Mouse (Mus musculus): Measurements from ENCODE around the gene Spi1.

The Spi1 gene

GRCm38 (mm10) chr2:91070076-91070800 is 12.0 kb upstream of the Spi1 start, which contains the start of gene Slc39a13:
TSS of gene Slc39a13 (minus strand) at chr2:91070417.
- peaks cover 49% of the 10 kb centered on the region for H3K4me1 ChIP-seq (replicated peaks; ENCODE audit: low read depth, low read length)
- H3K9me3 ChIP-seq (ENCODE audit: low read length), result no peaks in the 10 kb centered on the region
- TF ChIP-seq POU5F1 (IDR thresholded peaks at IDR 0.05; ENCODE audit: borderline replicate concordance, low read length), result no peak
- peak; percentile 80 for TF ChIP-seq CTCF (conservative IDR thresholded peaks at IDR 0.05; ENCODE audit: low read length)
- TF ChIP-seq NANOG (IDR thresholded peaks at IDR 0.05; ENCODE audit: borderline replicate concordance, low read length), result no peak
- H3K4me3 ChIP-seq (replicated peaks; ENCODE audit: low read length), result peak within 1 kb of the TSS; percentile 85
- H3K27me3 ChIP-seq (ENCODE audit: insufficient read depth, low read length), result 0 out of 2 replicates have a peak, but pooled peaks cover 6% of the 10 kb centered on the region
- H3K36me3 ChIP-seq (ENCODE audit: insufficient read depth, low read length), result peaks cover 16% of the 10 kb centered on the region; the same call in 1 of the 2 replicates

- Histone ChIP-seq H3K4me1 (replicated peaks; ENCODE audit: low read depth, low read length) (peaks cover 47% of the 10 kb centered on the region), H3K36me3 (ENCODE audit: insufficient read depth, low read length) (peaks cover 9% of the 10 kb centered on the region; the same call in 1 of the 2 replicates), H3K4me3 (replicated peaks; ENCODE audit: low read length) (peak overlapping the region; percentile 85), H3K27me3 (ENCODE audit: insufficient read depth, low read length) (peaks cover 6% of the 10 kb centered on the region; the same call in 1 of the 2 replicates), H3K9me3 (ENCODE audit: low read length) (no peaks in the 10 kb centered on the region)
- no peak for TF ChIP-seq CTCF (conservative IDR thresholded peaks at IDR 0.05; ENCODE audit: low read length)
- TF ChIP-seq POU5F1 (IDR thresholded peaks at IDR 0.05; ENCODE audit: borderline replicate concordance, low read length), result no peak
- no peak for TF ChIP-seq NANOG (IDR thresholded peaks at IDR 0.05; ENCODE audit: borderline replicate concordance, low read length)
Observed at GRCm38 (mm10) chr2:91071059-91071458, 11.1 kb upstream of the Spi1 start.

- Histone ChIP-seq H3K36me3 (ENCODE audit: insufficient read depth, low read length) (peaks cover 5% of the 10 kb centered on the region; the same call in 1 of the 2 replicates), H3K27me3 (ENCODE audit: insufficient read depth, low read length) (peaks cover 8% of the 10 kb centered on the region), H3K9me3 (ENCODE audit: low read length) (no peaks in the 10 kb centered on the region), H3K4me3 (replicated peaks; ENCODE audit: low read length) (no peak overlapping the region), H3K4me1 (replicated peaks; ENCODE audit: low read depth, low read length) (peaks cover 41% of the 10 kb centered on the region)
- no peak for TF ChIP-seq NANOG (IDR thresholded peaks at IDR 0.05; ENCODE audit: borderline replicate concordance, low read length)
- no peak for TF ChIP-seq POU5F1 (IDR thresholded peaks at IDR 0.05; ENCODE audit: borderline replicate concordance, low read length)
- no peak for TF ChIP-seq CTCF (conservative IDR thresholded peaks at IDR 0.05; ENCODE audit: low read length)
Observed at GRCm38 (mm10) chr2:91072092-91072491, 10.1 kb upstream of the Spi1 start.

GRCm38 (mm10) chr2:91077957-91078313 is 4.3 kb upstream of the Spi1 start:
- H3K4me1 ChIP-seq (replicated peaks; ENCODE audit: low read depth, low read length), result peaks cover 29% of the 10 kb centered on the region
- peaks cover 55% of the 10 kb centered on the region for H3K27me3 ChIP-seq (ENCODE audit: insufficient read depth, low read length)
- H3K9me3 ChIP-seq (ENCODE audit: low read length), result no peaks in the 10 kb centered on the region
- no peaks in the 10 kb centered on the region for H3K36me3 ChIP-seq (ENCODE audit: insufficient read depth, low read length)
- TF ChIP-seq NANOG (IDR thresholded peaks at IDR 0.05; ENCODE audit: borderline replicate concordance, low read length), result no peak
- TF ChIP-seq POU5F1 (IDR thresholded peaks at IDR 0.05; ENCODE audit: borderline replicate concordance, low read length), result no peak
- TF ChIP-seq CTCF (conservative IDR thresholded peaks at IDR 0.05; ENCODE audit: low read length), result no peak
- H3K4me3 ChIP-seq (replicated peaks; ENCODE audit: low read length), result peak overlapping the region; percentile 64

GRCm38 (mm10) chr2:91078314-91079025 is 3.7 kb upstream of the Spi1 start:
- TF ChIP-seq POU5F1 (IDR thresholded peaks at IDR 0.05; ENCODE audit: borderline replicate concordance, low read length), result no peak
- no peak for TF ChIP-seq NANOG (IDR thresholded peaks at IDR 0.05; ENCODE audit: borderline replicate concordance, low read length)
- TF ChIP-seq CTCF (conservative IDR thresholded peaks at IDR 0.05; ENCODE audit: low read length), result no peak
- peaks cover 31% of the 10 kb centered on the region for H3K4me1 ChIP-seq (replicated peaks; ENCODE audit: low read depth, low read length)
- no peaks in the 10 kb centered on the region for H3K36me3 ChIP-seq (ENCODE audit: insufficient read depth, low read length)
- peaks cover 58% of the 10 kb centered on the region for H3K27me3 ChIP-seq (ENCODE audit: insufficient read depth, low read length)
- no peaks in the 10 kb centered on the region for H3K9me3 ChIP-seq (ENCODE audit: low read length)
- H3K4me3 ChIP-seq (replicated peaks; ENCODE audit: low read length), result peak overlapping the region; percentile 64

GRCm38 (mm10) chr2:91079026-91079384 is 3.2 kb upstream of the Spi1 start:
- H3K4me1 ChIP-seq (replicated peaks; ENCODE audit: low read depth, low read length), result peaks cover 31% of the 10 kb centered on the region
- H3K27me3 ChIP-seq (ENCODE audit: insufficient read depth, low read length), result peaks cover 63% of the 10 kb centered on the region
- H3K9me3 ChIP-seq (ENCODE audit: low read length), result no peaks in the 10 kb centered on the region
- no peak for TF ChIP-seq POU5F1 (IDR thresholded peaks at IDR 0.05; ENCODE audit: borderline replicate concordance, low read length)
- TF ChIP-seq NANOG (IDR thresholded peaks at IDR 0.05; ENCODE audit: borderline replicate concordance, low read length), result no peak
- no peak for TF ChIP-seq CTCF (conservative IDR thresholded peaks at IDR 0.05; ENCODE audit: low read length)
- peak overlapping the region; percentile 64 for H3K4me3 ChIP-seq (replicated peaks; ENCODE audit: low read length)
- H3K36me3 ChIP-seq (ENCODE audit: insufficient read depth, low read length), result no peaks in the 10 kb centered on the region

- no peak overlapping the region for H3K4me3 ChIP-seq (replicated peaks; ENCODE audit: low read length)
- no peaks in the 10 kb centered on the region for H3K9me3 ChIP-seq (ENCODE audit: low read length)
- H3K36me3 ChIP-seq (ENCODE audit: insufficient read depth, low read length), result no peaks in the 10 kb centered on the region
- H3K4me1 ChIP-seq (replicated peaks; ENCODE audit: low read depth, low read length), result peaks cover 34% of the 10 kb centered on the region
- TF ChIP-seq POU5F1 (IDR thresholded peaks at IDR 0.05; ENCODE audit: borderline replicate concordance, low read length) (no peak), NANOG (IDR thresholded peaks at IDR 0.05; ENCODE audit: borderline replicate concordance, low read length) (no peak), CTCF (conservative IDR thresholded peaks at IDR 0.05; ENCODE audit: low read length) (no peak)
- peaks cover 82% of the 10 kb centered on the region for H3K27me3 ChIP-seq (ENCODE audit: insufficient read depth, low read length)
Observed at GRCm38 (mm10) chr2:91080784-91081513, 1.2 kb upstream of the Spi1 start.

GRCm38 (mm10) chr2:91082844-91083243 is 654 bp downstream of the Spi1 start:
- H3K36me3 ChIP-seq (ENCODE audit: insufficient read depth, low read length), result no peaks in the 10 kb centered on the region
- TF ChIP-seq NANOG (IDR thresholded peaks at IDR 0.05; ENCODE audit: borderline replicate concordance, low read length) (no peak), POU5F1 (IDR thresholded peaks at IDR 0.05; ENCODE audit: borderline replicate concordance, low read length) (no peak), CTCF (conservative IDR thresholded peaks at IDR 0.05; ENCODE audit: low read length) (no peak)
- peaks cover 38% of the 10 kb centered on the region for H3K4me1 ChIP-seq (replicated peaks; ENCODE audit: low read depth, low read length)
- H3K27me3 ChIP-seq (ENCODE audit: insufficient read depth, low read length), result peaks cover 90% of the 10 kb centered on the region
- no peaks in the 10 kb centered on the region for H3K9me3 ChIP-seq (ENCODE audit: low read length)
- H3K4me3 ChIP-seq (replicated peaks; ENCODE audit: low read length), result no peak overlapping the region
